Mouse (Mus musculus): ENCODE results near the gene Camkv.

- TF ChIP-seq UBTF (IDR thresholded peaks at IDR 0.05; ENCODE audit: low read depth, low read length): no peak
- TF ChIP-seq CTCF (conservative IDR thresholded peaks at IDR 0.05 in 1 of 2, IDR thresholded peaks at IDR 0.05 in 1 of 2; ENCODE audit: low read depth in 2 of 2, low read length in 2 of 2): no peak
- TF ChIP-seq ZKSCAN1 (IDR thresholded peaks at IDR 0.05; ENCODE audit: borderline replicate concordance, low read depth, low read length): no peak
These were observed 34.8 kb downstream of the Camkv start for GRCm38 (mm10) chr9:107970311-107970710.

All from CH12.LX (cell line).